Mouse (Mus musculus): Measurements from ENCODE around the gene Lrp2bp.

The Lrp2bp gene

GRCm38 (mm10) chr8:45999138-45999783, at the start of gene Lrp2bp:
Lrp2bp (plus strand) TSS chr8:45999303.
- DNase-seq (ENCODE audit: low read depth, low spot score), result no peak

GRCm38 (mm10) chr8:45950622-45951021, 48.5 kb upstream of the Lrp2bp start:
- no peak for DNase-seq (ENCODE audit: low read depth, low spot score)

- DNase-seq (ENCODE audit: low read depth, low spot score), result no peak
Observed at GRCm38 (mm10) chr8:45970894-45971293, 28.2 kb upstream of the Lrp2bp start.

- no peak for DNase-seq (ENCODE audit: low read depth, low spot score)
Observed at GRCm38 (mm10) chr8:45973988-45974505, 25.1 kb upstream of the Lrp2bp start.

GRCm38 (mm10) chr8:45975126-45975836, 23.8 kb upstream of the Lrp2bp start, which contains the start of the genes 1700029J07Rik and Ufsp2:
1700029J07Rik (minus strand) TSS chr8:45975252.
Ufsp2 (plus strand) TSS chr8:45975528.
- peak; percentile 99 for DNase-seq (ENCODE audit: low read depth, low spot score)

GRCm38 (mm10) chr8:45975837-45976468, 23.1 kb upstream of the Lrp2bp start:
- DNase-seq (ENCODE audit: low read depth, low spot score), result no peak

GRCm38 (mm10) chr8:45986665-45987064, 12.4 kb upstream of the Lrp2bp start:
- no peak for DNase-seq (ENCODE audit: low read depth, low spot score)

GRCm38 (mm10) chr8:45988189-45988588, 10.9 kb upstream of the Lrp2bp start:
- DNase-seq (ENCODE audit: low read depth, low spot score), result no peak

GRCm38 (mm10) chr8:45990631-45991310, 8.3 kb upstream of the Lrp2bp start:
- DNase-seq (ENCODE audit: low read depth, low spot score), result no peak

- no peak for DNase-seq (ENCODE audit: low read depth, low spot score)
Observed at GRCm38 (mm10) chr8:45994111-45994510, 5.0 kb upstream of the Lrp2bp start.

- DNase-seq (ENCODE audit: low read depth, low spot score), result no peak
Observed at GRCm38 (mm10) chr8:45995576-45995975, 3.5 kb upstream of the Lrp2bp start.

- DNase-seq (ENCODE audit: low read depth, low spot score), result no peak
Observed at GRCm38 (mm10) chr8:45998228-45998627, 875 bp upstream of the Lrp2bp start.

GRCm38 (mm10) chr8:45999784-46000705, 942 bp downstream of the Lrp2bp start:
- peak; percentile 95 for DNase-seq (ENCODE audit: low read depth, low spot score)

GRCm38 (mm10) chr8:46005596-46005995, 6.5 kb downstream of the Lrp2bp start, which contains the start of gene Ankrd37:
Ankrd37 (minus strand) TSS chr8:46005707.
- no peak for DNase-seq (ENCODE audit: low read depth, low spot score)

GRCm38 (mm10) chr8:46007050-46007672, 8.1 kb downstream of the Lrp2bp start:
- no peak for DNase-seq (ENCODE audit: low read depth, low spot score)

- DNase-seq (ENCODE audit: low read depth, low spot score), result no peak
Observed at GRCm38 (mm10) chr8:46010306-46010705, 11.2 kb downstream of the Lrp2bp start.

GRCm38 (mm10) chr8:46010746-46011680, 11.9 kb downstream of the Lrp2bp start:
- peak; percentile 64 for DNase-seq (ENCODE audit: low read depth, low spot score)

- no peak for DNase-seq (ENCODE audit: low read depth, low spot score)
Observed at GRCm38 (mm10) chr8:46022203-46022602, 23.1 kb downstream of the Lrp2bp start.

- DNase-seq (ENCODE audit: low read depth, low spot score), result no peak
Observed at GRCm38 (mm10) chr8:46022758-46023157, 23.7 kb downstream of the Lrp2bp start.
